Mouse (Mus musculus): ENCODE measurements around the gene Wdr4. TPM values are rescaled to one million over a fixed set of nuclear protein-coding genes. Genes with fewer than 3 reads are reported as not detected.

The Wdr4 gene
- total and polyA plus RNA-seq, 2 experiments from 2014 or later = 27.0 to 66.0 TPM

DNA sequence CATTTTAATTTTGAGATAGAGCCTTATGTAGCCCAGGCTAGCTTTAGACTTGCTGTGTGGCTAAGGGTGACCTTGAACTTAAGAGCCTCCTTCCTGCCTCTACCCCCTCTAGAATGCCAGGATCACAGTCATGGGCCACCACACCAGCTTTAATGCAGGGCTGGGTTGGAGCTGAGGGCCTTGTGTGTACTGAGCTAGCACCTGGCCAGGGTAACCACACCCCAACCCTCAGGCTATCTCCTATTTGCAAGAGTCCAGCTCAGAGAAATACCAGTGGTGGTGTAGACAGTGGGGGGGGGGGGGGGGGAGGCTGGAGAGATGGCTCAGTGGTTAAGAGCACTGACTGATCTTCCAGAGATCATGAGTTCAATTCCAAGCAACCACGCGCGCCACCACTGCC is 6.0 kb upstream of the Wdr4 start:
- Histone ChIP-seq H3K27ac (ENCODE audit: low read depth, low read length) (no peak overlapping the region), H3K27me3 (ENCODE audit: insufficient read depth, low read length) (no peaks in the 10 kb centered on the region), H3K9me3 (ENCODE audit: low read length) (no peaks in the 10 kb centered on the region), H3K4me1 (ENCODE audit: insufficient read depth, low read length) (no peaks in the 10 kb centered on the region), H3K4me2 (ENCODE audit: low read depth, low read length, poor library complexity, severe bottlenecking) (no peak overlapping the region), H3K36me3 (ENCODE audit: insufficient read depth, low read length) (peaks cover 20% of the 10 kb centered on the region), H3K9ac (replicated peaks; ENCODE audit: low read length, poor library complexity, severe bottlenecking) (no peak overlapping the region), H3K4me3 (ENCODE audit: low read depth, low read length) (no peak overlapping the region)
- ATAC-seq (ENCODE audit: low FRiP score) = no peak
- no peak for DNase-seq (ENCODE audit: low spot score)
- WGBS = 100% methylated on average over 3 of the region's 3 CpGs
- TF ChIP-seq CTCF (IDR thresholded peaks at IDR 0.05) = no peak

GRCm38 (mm10) chr17:31525114-31525513 is 5.3 kb upstream of the Wdr4 start:
- no peak for TF ChIP-seq CTCF (IDR thresholded peaks at IDR 0.05)
- no peak for ATAC-seq (ENCODE audit: low FRiP score)
- 97% methylated on average over 4 of the region's 4 CpGs for whole genome bisulfite sequencing
- H3K9me3 ChIP-seq (ENCODE audit: low read length) = no peaks in the 10 kb centered on the region
- no peaks in the 10 kb centered on the region for H3K27me3 ChIP-seq (ENCODE audit: insufficient read depth, low read length)
- no peak overlapping the region for H3K4me2 ChIP-seq (ENCODE audit: low read depth, low read length, poor library complexity, severe bottlenecking)
- no peak overlapping the region for H3K9ac ChIP-seq (replicated peaks; ENCODE audit: low read length, poor library complexity, severe bottlenecking)
- H3K4me1 ChIP-seq (ENCODE audit: insufficient read depth, low read length) = no peaks in the 10 kb centered on the region
- H3K36me3 ChIP-seq (ENCODE audit: insufficient read depth, low read length) = peaks cover 18% of the 10 kb centered on the region
- DNase-seq (ENCODE audit: low spot score) = no peak
- H3K4me3 ChIP-seq (ENCODE audit: low read depth, low read length) = no peak overlapping the region
- no peak overlapping the region for H3K27ac ChIP-seq (ENCODE audit: low read depth, low read length)

DNA sequence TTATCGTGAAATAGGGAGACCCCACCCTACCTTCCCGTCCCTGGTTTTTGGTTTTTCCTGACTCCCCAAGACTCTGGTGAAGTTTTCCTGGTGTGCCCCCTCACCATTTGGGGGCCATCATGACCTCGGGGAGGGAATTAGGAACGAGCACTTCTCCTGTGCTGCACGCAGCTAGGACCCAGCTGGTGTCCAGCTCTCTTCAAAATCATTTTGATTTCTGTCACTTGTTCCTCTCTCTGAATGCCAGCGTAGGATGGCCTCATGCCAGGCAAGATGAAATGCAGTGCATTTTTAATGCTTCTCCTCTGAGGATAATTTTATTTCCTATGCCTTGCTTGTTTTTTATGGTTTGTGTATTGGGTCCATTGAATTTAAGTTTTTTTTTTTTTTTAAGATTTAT is 2.2 kb upstream of the Wdr4 start:
- Histone ChIP-seq H3K36me3 (ENCODE audit: insufficient read depth, low read length) (peaks cover 2% of the 10 kb centered on the region; the same call in 1 of the 2 replicates), H3K27ac (ENCODE audit: low read depth, low read length) (no peak overlapping the region), H3K9ac (replicated peaks; ENCODE audit: low read length, poor library complexity, severe bottlenecking) (no peak overlapping the region), H3K9me3 (ENCODE audit: low read length) (no peaks in the 10 kb centered on the region), H3K4me3 (ENCODE audit: low read depth, low read length) (no peak overlapping the region), H3K4me1 (ENCODE audit: insufficient read depth, low read length) (0 out of 2 replicates have a peak, but pooled peaks cover 2% of the 10 kb centered on the region), H3K27me3 (ENCODE audit: insufficient read depth, low read length) (no peaks in the 10 kb centered on the region), H3K4me2 (ENCODE audit: low read depth, low read length, poor library complexity, severe bottlenecking) (peak overlapping the region; percentile 9; the same call in 1 of the 2 replicates)
- TF ChIP-seq CTCF (IDR thresholded peaks at IDR 0.05) = no peak
- ATAC-seq (ENCODE audit: low FRiP score) (no peak), DNase-seq (ENCODE audit: low spot score) (peak; percentile 13)
- WGBS = 73% methylated on average over 6 of the region's 6 CpGs

DNA sequence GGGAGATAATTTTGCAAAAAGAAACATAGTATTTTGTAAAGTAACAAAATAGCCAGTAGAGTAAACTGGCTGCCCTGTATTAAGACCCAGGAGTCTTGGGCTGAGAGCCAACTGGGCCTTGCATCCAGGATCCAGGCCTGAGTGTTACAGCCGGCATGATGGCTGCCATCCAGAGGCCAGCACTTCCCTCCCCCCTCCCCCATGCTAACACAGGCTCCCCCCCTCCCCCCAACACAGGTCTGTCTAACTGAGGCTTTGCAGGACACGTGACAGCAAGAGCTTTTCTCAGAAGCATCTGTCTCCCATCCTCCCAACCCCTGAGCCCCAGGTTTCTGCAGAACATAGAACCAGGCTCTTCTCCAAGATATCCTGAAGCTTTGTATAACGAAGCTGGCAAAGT is 1.1 kb upstream of the Wdr4 start:
- Histone ChIP-seq H3K9me3 (ENCODE audit: low read length) (no peaks in the 10 kb centered on the region), H3K27ac (ENCODE audit: low read depth, low read length) (peak overlapping the region; percentile 80; the same call in 1 of the 2 replicates), H3K36me3 (ENCODE audit: insufficient read depth, low read length) (peaks cover 2% of the 10 kb centered on the region; the same call in 1 of the 2 replicates), H3K27me3 (ENCODE audit: insufficient read depth, low read length) (no peaks in the 10 kb centered on the region), H3K9ac (replicated peaks; ENCODE audit: low read length, poor library complexity, severe bottlenecking) (peak overlapping the region; percentile 79; the same call in 1 of the 2 replicates), H3K4me3 (ENCODE audit: low read depth, low read length) (peak overlapping the region; percentile 72), H3K4me2 (ENCODE audit: low read depth, low read length, poor library complexity, severe bottlenecking) (peak overlapping the region; percentile 72), H3K4me1 (ENCODE audit: insufficient read depth, low read length) (0 out of 2 replicates have a peak, but pooled peaks cover 2% of the 10 kb centered on the region)
- ATAC-seq (ENCODE audit: low FRiP score) (no peak), DNase-seq (ENCODE audit: low spot score) (peak; percentile 85)
- WGBS = 13% methylated on average over 3 of the region's 3 CpGs
- TF ChIP-seq CTCF (IDR thresholded peaks at IDR 0.05) = no peak

- no peak for DNase-seq (ENCODE audit: low spot score)
- Histone ChIP-seq H3K27me3 (ENCODE audit: insufficient read depth, low read length) (no peaks in the 10 kb centered on the region), H3K4me1 (ENCODE audit: insufficient read depth, low read length) (0 out of 2 replicates have a peak, but pooled peaks cover 2% of the 10 kb centered on the region), H3K9ac (replicated peaks; ENCODE audit: low read length, poor library complexity, severe bottlenecking) (no peak overlapping the region), H3K4me3 (ENCODE audit: low read depth, low read length) (peak overlapping the region; percentile 72), H3K4me2 (ENCODE audit: low read depth, low read length, poor library complexity, severe bottlenecking) (peak overlapping the region; percentile 72), H3K27ac (ENCODE audit: low read depth, low read length) (no peak overlapping the region), H3K9me3 (ENCODE audit: low read length) (no peaks in the 10 kb centered on the region), H3K36me3 (ENCODE audit: insufficient read depth, low read length) (0 out of 2 replicates have a peak, but pooled peaks cover 2% of the 10 kb centered on the region)
- WGBS = 3% methylated on average over 7 of the region's 7 CpGs
- peak; percentile 40 for TF ChIP-seq CTCF (IDR thresholded peaks at IDR 0.05)
- peak; percentile 64 for ATAC-seq (ENCODE audit: low FRiP score)
Observed at GRCm38 (mm10) chr17:31519344-31519945, 335 bp downstream of the Wdr4 start.

DNA sequence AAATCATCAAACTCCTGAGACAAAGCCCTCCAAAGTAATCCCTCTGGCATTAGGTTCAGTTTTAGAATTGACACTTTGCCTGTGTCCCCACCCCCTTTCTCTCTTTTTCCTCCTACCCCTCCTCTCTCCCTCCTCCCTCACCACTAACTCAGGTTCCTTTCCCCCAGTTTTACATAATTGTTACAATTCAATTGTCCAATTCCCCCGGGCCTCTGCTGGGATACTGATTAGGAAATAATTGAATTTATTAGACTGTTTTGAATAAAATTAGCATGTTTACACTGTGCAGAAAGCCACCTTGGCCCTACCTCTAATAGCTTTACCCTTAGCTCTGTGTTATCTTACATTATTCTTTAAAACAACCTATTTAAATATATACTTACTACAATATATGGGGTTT is 5.1 kb downstream of the Wdr4 start:
- Histone ChIP-seq H3K9me3 (ENCODE audit: low read length) (no peaks in the 10 kb centered on the region), H3K36me3 (ENCODE audit: insufficient read depth, low read length) (peaks cover 4% of the 10 kb centered on the region; the same call in 1 of the 2 replicates), H3K4me3 (ENCODE audit: low read depth, low read length) (no peak overlapping the region), H3K27me3 (ENCODE audit: insufficient read depth, low read length) (no peaks in the 10 kb centered on the region), H3K4me1 (ENCODE audit: insufficient read depth, low read length) (peaks cover 2% of the 10 kb centered on the region; the same call in 1 of the 2 replicates), H3K9ac (replicated peaks; ENCODE audit: low read length, poor library complexity, severe bottlenecking) (no peak overlapping the region), H3K4me2 (ENCODE audit: low read depth, low read length, poor library complexity, severe bottlenecking) (no peak overlapping the region), H3K27ac (ENCODE audit: low read depth, low read length) (no peak overlapping the region)
- DNase-seq (ENCODE audit: low spot score) = no peak
- TF ChIP-seq CTCF (IDR thresholded peaks at IDR 0.05) = no peak
- 54% methylated on average over 1 of the region's 1 CpGs for WGBS
- no peak for ATAC-seq (ENCODE audit: low FRiP score)
